Mouse (Mus musculus) frontal cortex, postnatal 25 days (tissue): ENCODE measurements around the gene Hspa1l.
"Not testable (repeated sequence)": the region's sequence is repeated elsewhere in the genome, so short reads cannot be mapped to it uniquely, and the experiment has no call there.

Experiments used
- DNase-seq, 2 experiments: peaks; one replicate each; pipeline ENCODE4 v3.0.0; 2022; ENCODE audit warnings: low spot score in 2 of 2

Gene Hspa1l

GRCm38 (mm10) chr17:34951636-34952377 is 20.7 kb upstream of the Hspa1l start:
- DNase-seq, result peak in 1 of 2 experiments; percentile 35

- peak; percentile 54 to 70 for DNase-seq
Measured at GRCm38 (mm10) chr17:34952378-34953040, 20.0 kb upstream of the Hspa1l start.

- no peak for DNase-seq
Measured at GRCm38 (mm10) chr17:34953258-34953657, 19.2 kb upstream of the Hspa1l start.

- DNase-seq, result no peak
Measured at GRCm38 (mm10) chr17:34953904-34954303, 18.6 kb upstream of the Hspa1l start.

GRCm38 (mm10) chr17:34954831-34955230 is 17.7 kb upstream of the Hspa1l start:
- no peak for DNase-seq

- DNase-seq, result no peak
Measured at GRCm38 (mm10) chr17:34955884-34956283, 16.6 kb upstream of the Hspa1l start.

GRCm38 (mm10) chr17:34956340-34956739 is 16.2 kb upstream of the Hspa1l start:
- no peak for DNase-seq

GRCm38 (mm10) chr17:34957291-34957690 is 15.2 kb upstream of the Hspa1l start:
- DNase-seq, result not testable (repeated sequence)

- not testable (repeated sequence) for DNase-seq
Measured at GRCm38 (mm10) chr17:34957966-34958365, 14.5 kb upstream of the Hspa1l start.

- DNase-seq, result not testable (repeated sequence)
Measured at GRCm38 (mm10) chr17:34958734-34959129, 13.8 kb upstream of the Hspa1l start.

- peak; percentile 66 to 71 for DNase-seq
Measured at GRCm38 (mm10) chr17:34959130-34959778, 13.2 kb upstream of the Hspa1l start, which contains the start of gene Hspa1b. Hspa1b (minus strand) TSS chr17:34959238.

GRCm38 (mm10) chr17:34959881-34960515 is 12.5 kb upstream of the Hspa1l start:
- DNase-seq, result no peak

GRCm38 (mm10) chr17:34960702-34961493 is 11.6 kb upstream of the Hspa1l start:
- DNase-seq, result no peak

- no peak for DNase-seq
Measured at GRCm38 (mm10) chr17:34962125-34962524, 10.4 kb upstream of the Hspa1l start.

- no peak for DNase-seq
Measured at GRCm38 (mm10) chr17:34962841-34963240, 9.7 kb upstream of the Hspa1l start.

- DNase-seq, result no peak
Measured at GRCm38 (mm10) chr17:34964640-34965049, 7.9 kb upstream of the Hspa1l start.

- DNase-seq, result no peak
Measured at GRCm38 (mm10) chr17:34965627-34966026, 6.9 kb upstream of the Hspa1l start.

GRCm38 (mm10) chr17:34969822-34970221 is 2.7 kb upstream of the Hspa1l start, which contains the start of gene Gm20481:
Gm20481 (plus strand) TSS chr17:34969912.
- DNase-seq, result not testable (repeated sequence)

GRCm38 (mm10) chr17:34970850-34971249 is 1.7 kb upstream of the Hspa1l start:
- not testable (repeated sequence) for DNase-seq

- not testable (repeated sequence) for DNase-seq
Measured at GRCm38 (mm10) chr17:34971694-34972068, 822 bp upstream of the Hspa1l start.
